Mouse (Mus musculus): ENCODE data around the gene Mfsd11. TPM values are rescaled to one million over a fixed set of nuclear protein-coding genes. Genes with fewer than 3 reads are reported as not detected.

The Mfsd11 gene
- polyA plus RNA-seq, 1 experiment from 2014 or later, result 37.6 TPM

- no peak for ATAC-seq (ENCODE audit: insufficient number of reproducible peaks, low FRiP score)
- Histone ChIP-seq H3K4me2 (peak overlapping the region; percentile 54), H3K9ac (0 out of 2 replicates have a peak overlapping the region, but pooled peaks have one; percentile 57), H3K4me1 (replicated peaks) (peaks cover 20% of the 10 kb centered on the region), H3K9me3 (replicated peaks) (no peaks in the 10 kb centered on the region), H3K36me3 (peaks cover 47% of the 10 kb centered on the region), H3K27ac (ENCODE audit: poor library complexity, severe bottlenecking) (no peak overlapping the region), H3K27me3 (replicated peaks) (no peaks in the 10 kb centered on the region), H3K4me3 (0 out of 2 replicates have a peak overlapping the region, but pooled peaks have one; percentile 29)
- 57% methylated on average over 4 of the region's 4 CpGs for WGBS
Observed at GRCm38 (mm10) chr11:116850085-116850484, 2.2 kb upstream of the Mfsd11 start.

- H3K4me3 ChIP-seq, result peak overlapping the region; percentile 94
- ATAC-seq (ENCODE audit: insufficient number of reproducible peaks, low FRiP score), result no peak
- H3K27me3 ChIP-seq (replicated peaks), result no peaks in the 10 kb centered on the region
- H3K9ac ChIP-seq, result peak overlapping the region; percentile 96
- peak overlapping the region; percentile 88 for H3K4me2 ChIP-seq
- H3K9me3 ChIP-seq (replicated peaks), result no peaks in the 10 kb centered on the region
- WGBS, result 38% methylated on average over 6 of the region's 6 CpGs
- peaks cover 25% of the 10 kb centered on the region for H3K4me1 ChIP-seq (replicated peaks)
- H3K36me3 ChIP-seq, result peaks cover 46% of the 10 kb centered on the region
- H3K27ac ChIP-seq (ENCODE audit: poor library complexity, severe bottlenecking), result 0 out of 2 replicates have a peak overlapping the region, but pooled peaks have one; percentile 99
Observed at GRCm38 (mm10) chr11:116850833-116851477, 1.3 kb upstream of the Mfsd11 start.

DNA sequence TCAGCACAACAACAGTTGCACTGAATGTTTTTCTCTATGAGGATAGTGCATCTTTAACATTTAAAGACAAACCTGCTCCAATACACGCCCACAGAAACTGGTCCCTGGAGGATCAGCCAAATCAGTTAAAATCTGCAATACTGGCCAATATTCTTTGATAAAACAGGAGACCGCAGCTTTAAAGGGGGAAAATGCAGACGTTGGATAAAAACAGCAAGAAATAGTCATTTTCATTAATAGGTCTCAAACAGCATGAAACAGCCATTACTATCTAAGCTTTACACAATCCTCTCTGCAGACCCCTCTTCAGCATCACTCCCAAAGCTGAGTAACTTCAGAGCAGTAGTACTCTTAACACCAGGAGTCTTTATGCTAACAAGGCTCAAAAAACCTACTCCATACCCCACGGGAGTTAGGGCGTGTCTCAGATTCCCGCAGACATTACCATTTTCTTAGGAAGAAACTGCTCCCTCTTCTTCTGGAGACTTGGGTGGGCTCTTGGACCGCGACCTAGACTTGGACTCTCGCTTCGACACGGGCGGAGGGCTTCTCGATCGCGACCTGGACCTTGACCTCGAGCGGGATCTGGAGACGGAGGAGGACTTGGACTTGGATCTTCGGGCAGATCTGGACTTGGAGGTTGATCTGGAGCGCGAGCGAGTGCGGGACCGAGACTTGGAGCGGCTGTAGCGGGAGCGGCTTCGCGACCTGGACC lies 507 bp upstream of the Mfsd11 start:
- H3K27ac ChIP-seq (ENCODE audit: poor library complexity, severe bottlenecking), result peak overlapping the region; percentile 99
- peak overlapping the region; percentile 88 for H3K4me2 ChIP-seq
- WGBS, result under 1% methylated on average over 29 of the region's 29 CpGs
- H3K9me3 ChIP-seq (replicated peaks), result no peaks in the 10 kb centered on the region
- H3K4me3 ChIP-seq, result peak overlapping the region; percentile 94
- H3K9ac ChIP-seq, result peak overlapping the region; percentile 96
- ATAC-seq (ENCODE audit: insufficient number of reproducible peaks, low FRiP score), result no peak
- peaks cover 45% of the 10 kb centered on the region for H3K36me3 ChIP-seq
- H3K27me3 ChIP-seq (replicated peaks), result no peaks in the 10 kb centered on the region
- peaks cover 21% of the 10 kb centered on the region for H3K4me1 ChIP-seq (replicated peaks)

DNA sequence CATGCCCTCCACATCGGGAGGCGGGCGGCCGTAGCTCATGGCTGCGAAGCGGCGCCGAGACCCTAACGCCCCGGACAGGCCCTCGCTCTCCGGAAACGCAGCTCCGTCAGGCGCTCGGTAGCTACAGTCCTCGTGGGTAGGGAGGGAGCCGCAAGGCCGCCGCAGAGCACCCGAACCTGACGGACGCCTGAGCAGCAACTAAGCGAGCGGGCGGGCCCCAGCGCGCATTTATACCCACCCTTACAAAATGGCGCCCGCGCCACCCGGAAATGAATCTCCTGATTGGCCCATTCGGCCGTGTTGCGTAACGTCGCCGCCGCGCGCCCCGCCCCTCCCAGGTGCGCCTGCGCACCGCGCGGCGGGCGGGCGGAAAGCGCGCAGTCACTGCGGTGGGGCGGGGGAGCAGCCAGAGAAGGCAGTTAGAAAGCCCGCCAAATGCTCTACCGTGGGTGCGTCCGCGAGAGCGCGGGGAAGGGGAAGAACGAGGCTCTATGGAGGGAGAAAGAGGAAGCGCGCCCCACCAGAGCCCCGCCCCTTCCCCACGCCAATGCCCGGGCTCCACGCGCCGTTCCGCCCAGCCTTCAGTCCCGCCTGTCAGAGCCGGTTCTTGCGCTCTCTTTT lies 761 bp downstream of the Mfsd11 start, which contains the start of gene Srsf2:
Gene Srsf2, minus strand, starts transcription at position 204 of the 621 bp plus-strand sequence.
- Histone ChIP-seq H3K27ac (ENCODE audit: poor library complexity, severe bottlenecking) (peak within 1 kb of the TSS; percentile 99), H3K4me3 (peak within 1 kb of the TSS; percentile 94), H3K27me3 (replicated peaks) (no peaks in the 10 kb centered on the region), H3K9ac (peak within 1 kb of the TSS; percentile 96), H3K36me3 (peaks cover 35% of the 10 kb centered on the region), H3K9me3 (replicated peaks) (no peaks in the 10 kb centered on the region), H3K4me2 (peak within 1 kb of the TSS; percentile 88), H3K4me1 (replicated peaks) (peaks cover 31% of the 10 kb centered on the region)
- ATAC-seq (ENCODE audit: insufficient number of reproducible peaks, low FRiP score), result peak; percentile 90
- WGBS, result under 1% methylated on average over 71 of the region's 74 CpGs

DNA sequence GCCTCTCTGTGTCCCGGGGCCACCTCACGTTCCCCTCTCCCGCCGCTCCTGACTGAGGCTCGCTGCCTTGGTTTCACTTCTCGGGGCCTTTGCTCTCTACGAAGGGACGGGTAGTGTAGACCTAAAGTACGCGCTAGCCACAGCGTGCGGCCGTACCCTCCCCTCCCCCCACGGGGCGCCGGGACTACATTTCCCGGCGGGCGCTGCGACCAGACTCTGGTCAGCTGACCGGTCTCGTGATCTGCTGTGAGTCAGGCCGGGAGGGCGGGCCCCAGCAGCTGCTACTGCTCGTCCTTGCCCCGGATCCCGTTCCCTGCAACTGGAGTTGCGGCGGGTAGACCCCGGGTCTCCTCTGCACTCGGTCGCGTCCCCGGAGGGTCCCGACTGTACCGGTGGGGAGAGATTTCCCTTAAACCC lies 1.3 kb downstream of the Mfsd11 start:
- peak overlapping the region; percentile 96 for H3K9ac ChIP-seq
- H3K9me3 ChIP-seq (replicated peaks), result no peaks in the 10 kb centered on the region
- peaks cover 29% of the 10 kb centered on the region for H3K36me3 ChIP-seq
- peak overlapping the region; percentile 94 for H3K4me3 ChIP-seq
- H3K27me3 ChIP-seq (replicated peaks), result no peaks in the 10 kb centered on the region
- peaks cover 31% of the 10 kb centered on the region for H3K4me1 ChIP-seq (replicated peaks)
- ATAC-seq (ENCODE audit: insufficient number of reproducible peaks, low FRiP score), result peak; percentile 92
- under 1% methylated on average over 36 of the region's 36 CpGs for WGBS
- peak overlapping the region; percentile 88 for H3K4me2 ChIP-seq
- peak overlapping the region; percentile 99 for H3K27ac ChIP-seq (ENCODE audit: poor library complexity, severe bottlenecking)

GRCm38 (mm10) chr11:116854279-116854678 lies 2.0 kb downstream of the Mfsd11 start:
- 25% methylated on average over 10 of the region's 10 CpGs for WGBS
- Histone ChIP-seq H3K27ac (ENCODE audit: poor library complexity, severe bottlenecking) (peak overlapping the region; percentile 99), H3K9me3 (replicated peaks) (no peaks in the 10 kb centered on the region), H3K4me1 (replicated peaks) (peaks cover 31% of the 10 kb centered on the region), H3K4me2 (peak overlapping the region; percentile 88), H3K27me3 (replicated peaks) (no peaks in the 10 kb centered on the region), H3K4me3 (peak overlapping the region; percentile 94), H3K36me3 (peaks cover 28% of the 10 kb centered on the region), H3K9ac (peak overlapping the region; percentile 96)
- no peak for ATAC-seq (ENCODE audit: insufficient number of reproducible peaks, low FRiP score)

GRCm38 (mm10) chr11:116857183-116857850 lies 5.1 kb downstream of the Mfsd11 start:
- H3K27me3 ChIP-seq (replicated peaks), result no peaks in the 10 kb centered on the region
- 28% methylated on average over 12 of the region's 12 CpGs for WGBS
- H3K9ac ChIP-seq, result peak overlapping the region; percentile 21; the same call in 1 of the 2 replicates
- H3K36me3 ChIP-seq, result peaks cover 41% of the 10 kb centered on the region
- no peak overlapping the region for H3K4me2 ChIP-seq
- H3K9me3 ChIP-seq (replicated peaks), result no peaks in the 10 kb centered on the region
- H3K4me1 ChIP-seq (replicated peaks), result peaks cover 24% of the 10 kb centered on the region
- no peak for ATAC-seq (ENCODE audit: insufficient number of reproducible peaks, low FRiP score)
- H3K4me3 ChIP-seq, result no peak overlapping the region
- peak overlapping the region; percentile 43 for H3K27ac ChIP-seq (ENCODE audit: poor library complexity, severe bottlenecking)

GRCm38 (mm10) chr11:116864444-116864843 lies 12.2 kb downstream of the Mfsd11 start:
- peaks cover 26% of the 10 kb centered on the region for H3K4me1 ChIP-seq (replicated peaks)
- H3K4me3 ChIP-seq, result no peak overlapping the region
- no peak overlapping the region; the same call in 1 of the 2 replicates for H3K9ac ChIP-seq
- 19% methylated on average over 10 of the region's 10 CpGs for WGBS
- ATAC-seq (ENCODE audit: insufficient number of reproducible peaks, low FRiP score), result no peak
- no peaks in the 10 kb centered on the region for H3K9me3 ChIP-seq (replicated peaks)
- H3K27ac ChIP-seq (ENCODE audit: poor library complexity, severe bottlenecking), result peak overlapping the region; percentile 64
- 0 out of 2 replicates have a peak overlapping the region, but pooled peaks have one; percentile 4 for H3K4me2 ChIP-seq
- no peaks in the 10 kb centered on the region for H3K27me3 ChIP-seq (replicated peaks)
- peaks cover 72% of the 10 kb centered on the region for H3K36me3 ChIP-seq

DNA sequence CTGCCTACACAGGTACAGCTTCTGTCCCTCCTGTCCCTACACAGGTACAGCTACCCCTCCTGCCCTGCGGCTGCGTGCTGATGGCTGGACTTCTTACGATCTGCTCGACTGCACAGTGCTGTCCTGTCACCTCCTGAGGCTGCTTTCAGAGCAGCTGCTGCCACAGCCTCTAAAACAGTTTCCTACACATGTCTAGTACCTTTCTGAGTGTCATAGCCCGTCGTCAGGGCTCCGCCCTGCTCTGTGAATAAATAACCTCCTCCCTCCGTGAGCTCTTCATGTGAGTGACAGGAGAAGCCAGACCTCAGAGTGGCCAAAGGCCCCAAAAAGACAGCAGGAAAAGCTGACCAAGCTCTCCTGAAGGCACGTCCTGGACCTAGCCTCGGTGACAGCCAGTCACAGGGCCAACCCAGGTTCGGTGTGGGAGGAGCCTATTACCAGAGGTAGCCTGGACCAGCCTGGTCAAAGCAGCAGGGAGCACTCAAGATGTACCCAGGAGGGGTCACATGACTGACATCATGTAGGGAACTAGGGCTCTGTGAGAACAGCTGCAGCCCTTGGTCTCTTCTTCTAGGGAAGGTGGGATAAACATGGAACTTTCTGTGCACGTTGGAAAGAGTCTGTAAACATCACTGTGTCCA lies 13.8 kb downstream of the Mfsd11 start:
- Histone ChIP-seq H3K27ac (ENCODE audit: poor library complexity, severe bottlenecking) (no peak overlapping the region), H3K9ac (no peak overlapping the region), H3K4me2 (no peak overlapping the region), H3K36me3 (peaks cover 65% of the 10 kb centered on the region), H3K4me3 (no peak overlapping the region), H3K27me3 (replicated peaks) (no peaks in the 10 kb centered on the region), H3K4me1 (replicated peaks) (peaks cover 29% of the 10 kb centered on the region), H3K9me3 (replicated peaks) (no peaks in the 10 kb centered on the region)
- WGBS, result 72% methylated on average over 12 of the region's 12 CpGs
- no peak for ATAC-seq (ENCODE audit: insufficient number of reproducible peaks, low FRiP score)

- Histone ChIP-seq H3K36me3 (peaks cover 62% of the 10 kb centered on the region), H3K4me2 (no peak overlapping the region), H3K4me3 (no peak overlapping the region), H3K9me3 (replicated peaks) (no peaks in the 10 kb centered on the region), H3K4me1 (replicated peaks) (peaks cover 29% of the 10 kb centered on the region), H3K27ac (ENCODE audit: poor library complexity, severe bottlenecking) (0 out of 2 replicates have a peak overlapping the region, but pooled peaks have one; percentile 35), H3K27me3 (replicated peaks) (no peaks in the 10 kb centered on the region), H3K9ac (0 out of 2 replicates have a peak overlapping the region, but pooled peaks have one; percentile 25)
- WGBS, result 58% methylated on average over 3 of the region's 3 CpGs
- ATAC-seq (ENCODE audit: insufficient number of reproducible peaks, low FRiP score), result no peak
Observed at GRCm38 (mm10) chr11:116868129-116868528, 15.9 kb downstream of the Mfsd11 start.
